Mouse (Mus musculus) hindbrain, embryonic 11.5 days (tissue): ENCODE measurements at regions not wholly inside any gene's neighbourhood (a gene's known extent, or its start where the extent isn't known, plus 50 kb on each side); places are given as distances from the start of the nearest gene placed in this dataset.

Experiments
- ATAC-seq: fragments of 200-750 bp; cut with Nextera tagmentation; 2 replicates; pipeline ENCODE4 v1.8.0; 2017; ENCODE audit warnings: mild to moderate bottlenecking, moderate TSS enrichment, moderate library complexity; ENCODE audit not compliant: low FRiP score
- DNase-seq: peaks from one replicate; pipeline ENCODE4 v3.0.0-alpha.2; 2015; ENCODE audit warnings: low spot score
- H3K27ac ChIP-seq: fragments of 300-500 bp; sonication (generic); 2 replicates; pipeline ENCODE4 v1.5.1; 2014; ENCODE audit warnings: mild to moderate bottlenecking, low read depth, low read length
- H3K27me3 ChIP-seq: fragments of 300-500 bp; sonication (generic); 2 replicates; pipeline ENCODE4 v1.6.1; 2014; ENCODE audit warnings: mild to moderate bottlenecking, low read length, moderate library complexity, mixed read lengths; ENCODE audit not compliant: control insufficient read depth, insufficient read depth
- H3K36me3 ChIP-seq: fragments of 300-500 bp; sonication (generic); 2 replicates; pipeline ENCODE4 v1.6.1; 2014; ENCODE audit warnings: mild to moderate bottlenecking, low read length, moderate library complexity, mixed read lengths; ENCODE audit not compliant: control insufficient read depth, insufficient read depth
- H3K4me1 ChIP-seq: fragments of 300-500 bp; sonication (generic); replicated peaks from 2 replicates; pipeline ENCODE4 v1.6.1; 2014; ENCODE audit warnings: low read length, mixed read lengths; ENCODE audit not compliant: control insufficient read depth, insufficient read depth
- H3K4me2 ChIP-seq: fragments of 300-500 bp; sonication (generic); replicated peaks from 2 replicates; pipeline ENCODE4 v1.6.1; 2014; ENCODE audit warnings: mild to moderate bottlenecking, low read depth, low read length
- H3K4me3 ChIP-seq: fragments of 300-500 bp; sonication (generic); 2 replicates; pipeline ENCODE4 v1.5.1; 2014; ENCODE audit warnings: low read depth, low read length
- H3K9ac ChIP-seq: fragments of 300-500 bp; sonication (generic); 2 replicates; pipeline ENCODE4 v1.6.1; 2014; ENCODE audit warnings: low read depth, low read length
- H3K9me3 ChIP-seq: fragments of 300-500 bp; sonication (generic); 2 replicates; pipeline ENCODE4 v1.6.1; 2016; ENCODE audit warnings: low read length; ENCODE audit not compliant: control insufficient read depth
- WGBS: fragments of 180-500 bp; shearing (Covaris S2); extraction: QIAGEN DNeasy Blood & Tissue Kit; methylation state at CpG from one replicate; pipeline ENCODE4 v1.1.7; 2014; 5-methylcytosine and 5-hydroxymethylcytosine counted together

GRCm38 (mm10) chr1:75677695-75678094, 131.6 kb downstream of the Slc4a3 start:
- Histone ChIP-seq H3K4me1 (no peaks in the 10 kb centered on the region), H3K36me3 (no peaks in the 10 kb centered on the region), H3K9me3 (peaks cover 4% of the 10 kb centered on the region; the same call in 1 of the 2 replicates), H3K9ac (no peak overlapping the region), H3K27me3 (no peaks in the 10 kb centered on the region), H3K4me2 (no peak overlapping the region), H3K4me3 (no peak overlapping the region), H3K27ac (no peak overlapping the region)
- 80% methylated on average over 5 of the region's 5 CpGs for whole genome bisulfite sequencing
- DNase-seq (no peak), ATAC-seq (no peak)

- no peak for DNase-seq
- peaks cover 4% of the 10 kb centered on the region; the same call in 1 of the 2 replicates for H3K9me3 ChIP-seq
- no peaks in the 10 kb centered on the region for H3K36me3 ChIP-seq
- WGBS = 52% methylated on average over 4 of the region's 4 CpGs
- no peak overlapping the region for H3K9ac ChIP-seq
- no peak for ATAC-seq
- H3K4me3 ChIP-seq = no peak overlapping the region
- no peak overlapping the region for H3K4me2 ChIP-seq
- H3K4me1 ChIP-seq = no peaks in the 10 kb centered on the region
- H3K27me3 ChIP-seq = no peaks in the 10 kb centered on the region
- H3K27ac ChIP-seq = no peak overlapping the region
Measured at GRCm38 (mm10) chr1:75678279-75678678, 132.2 kb downstream of the Slc4a3 start.

- DNase-seq (peak; percentile 33), ATAC-seq (no peak)
- WGBS = 44% methylated on average over 10 of the region's 10 CpGs
- peaks cover 4% of the 10 kb centered on the region; the same call in 1 of the 2 replicates for H3K9me3 ChIP-seq
- no peak overlapping the region for H3K27ac ChIP-seq
- H3K4me2 ChIP-seq = no peak overlapping the region
- no peaks in the 10 kb centered on the region for H3K36me3 ChIP-seq
- H3K27me3 ChIP-seq = no peaks in the 10 kb centered on the region
- no peak overlapping the region for H3K9ac ChIP-seq
- no peaks in the 10 kb centered on the region for H3K4me1 ChIP-seq
- no peak overlapping the region for H3K4me3 ChIP-seq
Measured at GRCm38 (mm10) chr1:75680366-75680765, 134.3 kb downstream of the Slc4a3 start.

GRCm38 (mm10) chr1:75681913-75682312, 135.8 kb downstream of the Slc4a3 start:
- no peak overlapping the region for H3K9ac ChIP-seq
- ATAC-seq = no peak
- H3K4me3 ChIP-seq = no peak overlapping the region
- H3K4me2 ChIP-seq = no peak overlapping the region
- DNase-seq = no peak
- H3K36me3 ChIP-seq = no peaks in the 10 kb centered on the region
- no peaks in the 10 kb centered on the region for H3K4me1 ChIP-seq
- H3K9me3 ChIP-seq = peaks cover 4% of the 10 kb centered on the region; the same call in 1 of the 2 replicates
- WGBS = 93% methylated on average over 5 of the region's 5 CpGs
- H3K27ac ChIP-seq = no peak overlapping the region
- H3K27me3 ChIP-seq = no peaks in the 10 kb centered on the region

GRCm38 (mm10) chr1:75692781-75693180, 146.7 kb downstream of the Slc4a3 start:
- WGBS = 88% methylated on average over 1 of the region's 1 CpGs
- Histone ChIP-seq H3K9me3 (no peaks in the 10 kb centered on the region), H3K27ac (no peak overlapping the region), H3K27me3 (no peaks in the 10 kb centered on the region), H3K4me2 (no peak overlapping the region), H3K36me3 (no peaks in the 10 kb centered on the region), H3K9ac (no peak overlapping the region), H3K4me3 (no peak overlapping the region), H3K4me1 (no peaks in the 10 kb centered on the region)
- DNase-seq (no peak), ATAC-seq (no peak; the same call in 1 of the 2 replicates)

GRCm38 (mm10) chr1:75693231-75693914, 147.3 kb downstream of the Slc4a3 start:
- ATAC-seq (no peak), DNase-seq (no peak)
- H3K9me3 ChIP-seq = no peaks in the 10 kb centered on the region

GRCm38 (mm10) chr1:75704832-75705650, 159.0 kb downstream of the Slc4a3 start:
- H3K9ac ChIP-seq = no peak overlapping the region
- no peaks in the 10 kb centered on the region for H3K9me3 ChIP-seq
- peak overlapping the region; percentile 9; the same call in 1 of the 2 replicates for H3K4me2 ChIP-seq
- H3K4me3 ChIP-seq = no peak overlapping the region
- 37% methylated on average over 24 of the region's 24 CpGs for WGBS
- no peak for ATAC-seq
- H3K4me1 ChIP-seq = no peaks in the 10 kb centered on the region
- H3K36me3 ChIP-seq = no peaks in the 10 kb centered on the region
- peak; percentile 42 for DNase-seq
- no peak overlapping the region for H3K27ac ChIP-seq
- no peaks in the 10 kb centered on the region for H3K27me3 ChIP-seq

More at GRCm38 (mm10) chr1:75693231-75693914, 147.3 kb downstream of the Slc4a3 start:
- WGBS = 43% methylated on average over 12 of the region's 12 CpGs
- H3K27me3 ChIP-seq = no peaks in the 10 kb centered on the region
- no peak overlapping the region for H3K27ac ChIP-seq
- no peak overlapping the region for H3K4me2 ChIP-seq
- no peaks in the 10 kb centered on the region for H3K36me3 ChIP-seq
- H3K4me3 ChIP-seq = no peak overlapping the region
- no peaks in the 10 kb centered on the region for H3K4me1 ChIP-seq
- H3K9ac ChIP-seq = no peak overlapping the region

- DNase-seq (no peak), ATAC-seq (no peak)
- WGBS = 74% methylated on average over 9 of the region's 9 CpGs
Measured at GRCm38 (mm10) chr1:75706126-75706525, 160.1 kb downstream of the Slc4a3 start.

More at GRCm38 (mm10) chr1:75706126-75706525, 160.1 kb downstream of the Slc4a3 start:
- no peak overlapping the region for H3K9ac ChIP-seq
- no peaks in the 10 kb centered on the region for H3K36me3 ChIP-seq
- H3K4me1 ChIP-seq = no peaks in the 10 kb centered on the region
- no peak overlapping the region for H3K27ac ChIP-seq
- no peak overlapping the region for H3K4me2 ChIP-seq
- no peaks in the 10 kb centered on the region for H3K27me3 ChIP-seq
- H3K4me3 ChIP-seq = no peak overlapping the region
- no peaks in the 10 kb centered on the region for H3K9me3 ChIP-seq
